Mouse (Mus musculus): ENCODE data around the gene Adgrd1. TPM values are rescaled to one million over a fixed set of nuclear protein-coding genes. Genes with fewer than 3 reads are reported as not detected.

The Adgrd1 gene
- total RNA-seq (2012; rRNA removed) (0.27 and 0.29 TPM in 2 replicates), polyA plus RNA-seq (2012; ENCODE audit: insufficient read depth in 1 of 2, insufficient read length in 2 of 2, low read depth in 1 of 2, low replicate concordance in 2 of 2, missing spikeins in 1 of 2) (under 1 TPM in 1 of 2 experiments, not detected in 1; 0.56 TPM)

GRCm38 (mm10) chr5:129096511-129096910 is at the start of gene Adgrd1:
Gene Adgrd1 (plus strand): TSS chr5:129096750.
- Histone ChIP-seq H3K4me3 (ENCODE audit: control insufficient read depth in 1 of 2, insufficient read depth in 1 of 2, low read depth in 2 of 2, low read length in 2 of 2) (no peak within 1 kb of the TSS), H3K4me1 (ENCODE audit: control insufficient read depth in 1 of 2, insufficient read depth in 2 of 2, low read length in 2 of 2) (no peaks in the 10 kb centered on the region), H3K9ac (ENCODE audit: control insufficient read depth, low read depth, low read length, poor library complexity, severe bottlenecking) (no peak within 1 kb of the TSS), H3K36me3 (ENCODE audit: control insufficient read depth in 1 of 2, insufficient read depth in 2 of 2, low read length in 2 of 2) (no peaks in the 10 kb centered on the region), H3K27ac (ENCODE audit: control insufficient read depth, low read depth, low read length) (no peak within 1 kb of the TSS), H3K9me3 (replicated peaks; ENCODE audit: insufficient read depth, low read length) (no peaks in the 10 kb centered on the region), H3K79me2 (ENCODE audit: control insufficient read depth, insufficient read depth, low read length, poor library complexity) (no peaks in the 10 kb centered on the region), H3K27me3 (ENCODE audit: control insufficient read depth in 1 of 2, insufficient read depth in 2 of 2, low read length in 2 of 2) (no peaks in the 10 kb centered on the region)
- DNase-seq (ENCODE audit: low read depth, low spot score) = no peak
- TF ChIP-seq TBP (IDR thresholded peaks at IDR 0.05; ENCODE audit: low read depth, low read length) (no peak), MAFK (IDR thresholded peaks at IDR 0.05; ENCODE audit: borderline replicate concordance, low read depth, low read length) (no peak)

- TF ChIP-seq TBP (IDR thresholded peaks at IDR 0.05; ENCODE audit: low read depth, low read length) (no peak), EP300 (IDR thresholded peaks at IDR 0.05; ENCODE audit: low read depth in 1 of 2, low read length in 2 of 2) (no peak), CHD1 (IDR thresholded peaks at IDR 0.05; ENCODE audit: low read depth, low read length) (no peak), USF2 (IDR thresholded peaks at IDR 0.05; ENCODE audit: borderline replicate concordance in 1 of 2, insufficient read depth in 1 of 2, low read depth in 1 of 2, low read length in 2 of 2) (no peak), MAZ (IDR thresholded peaks at IDR 0.05; ENCODE audit: low read depth, low read length) (no peak), TCF12 (IDR thresholded peaks at IDR 0.05; ENCODE audit: low read depth, low read length) (no peak), USF1 (IDR thresholded peaks at IDR 0.05; ENCODE audit: low read depth, low read length) (no peak), GABPA (IDR thresholded peaks at IDR 0.05; ENCODE audit: low read depth, low read length) (no peak)
- Histone ChIP-seq H3K36me3 (ENCODE audit: control insufficient read depth in 1 of 2, insufficient read depth in 2 of 2, low read length in 2 of 2) (no peaks in the 10 kb centered on the region), H3K27ac (ENCODE audit: control insufficient read depth, low read depth, low read length) (no peak overlapping the region), H3K79me2 (ENCODE audit: control insufficient read depth, insufficient read depth, low read length, poor library complexity) (no peaks in the 10 kb centered on the region), H3K9ac (ENCODE audit: control insufficient read depth, low read depth, low read length, poor library complexity, severe bottlenecking) (no peak overlapping the region), H3K4me3 (ENCODE audit: control insufficient read depth in 1 of 2, insufficient read depth in 1 of 2, low read depth in 2 of 2, low read length in 2 of 2) (no peak overlapping the region), H3K9me3 (replicated peaks; ENCODE audit: insufficient read depth, low read length) (no peaks in the 10 kb centered on the region), H3K27me3 (ENCODE audit: control insufficient read depth in 1 of 2, insufficient read depth in 2 of 2, low read length in 2 of 2) (no peaks in the 10 kb centered on the region; a peak in 3 of 4 replicates), H3K4me1 (ENCODE audit: control insufficient read depth in 1 of 2, insufficient read depth in 2 of 2, low read length in 2 of 2) (no peaks in the 10 kb centered on the region)
- DNase-seq (ENCODE audit: low read depth, low spot score) = no peak
These were observed 47.2 kb upstream of the Adgrd1 start for GRCm38 (mm10) chr5:129049372-129049771.

- peak in 2 of 3 experiments; percentile 16 to 29; a peak in 2 of 6 replicates for TF ChIP-seq CTCF (IDR thresholded peaks at IDR 0.05 in 2 of 3, conservative IDR thresholded peaks at IDR 0.05 in 1 of 3; ENCODE audit: control insufficient read depth in 1 of 3, insufficient read depth in 1 of 3, low read depth in 2 of 3, low read length in 3 of 3, poor library complexity in 1 of 3, severe bottlenecking in 1 of 3)
- TF ChIP-seq MYC (IDR thresholded peaks at IDR 0.05; ENCODE audit: low read depth, low read length) = no peak
- TF ChIP-seq RAD21 (IDR thresholded peaks at IDR 0.05; ENCODE audit: low read depth, low read length) = peak; percentile 25
- Histone ChIP-seq H3K9ac (ENCODE audit: control insufficient read depth, low read depth, low read length, poor library complexity, severe bottlenecking) (no peak overlapping the region), H3K36me3 (ENCODE audit: control insufficient read depth in 1 of 2, insufficient read depth in 2 of 2, low read length in 2 of 2) (no peaks in the 10 kb centered on the region)
These were observed 44.6 kb upstream of the Adgrd1 start for GRCm38 (mm10) chr5:129051910-129052309.

More at GRCm38 (mm10) chr5:129051910-129052309, 44.6 kb upstream of the Adgrd1 start:
- H3K9me3 ChIP-seq (replicated peaks; ENCODE audit: insufficient read depth, low read length) = no peaks in the 10 kb centered on the region
- H3K27ac ChIP-seq (ENCODE audit: control insufficient read depth, low read depth, low read length) = no peak overlapping the region
- H3K27me3 ChIP-seq (ENCODE audit: control insufficient read depth in 1 of 2, insufficient read depth in 2 of 2, low read length in 2 of 2) = no peaks in the 10 kb centered on the region; a peak in 2 of 4 replicates
- no peak for DNase-seq (ENCODE audit: low read depth, low spot score)
- 0 out of 4 replicates have a peak, but pooled peaks cover 0 to 3% of the 10 kb centered on the region in 2 experiments for H3K4me1 ChIP-seq (ENCODE audit: control insufficient read depth in 1 of 2, insufficient read depth in 2 of 2, low read length in 2 of 2)
- no peak overlapping the region for H3K4me3 ChIP-seq (ENCODE audit: control insufficient read depth in 1 of 2, insufficient read depth in 1 of 2, low read depth in 2 of 2, low read length in 2 of 2)
- H3K79me2 ChIP-seq (ENCODE audit: control insufficient read depth, insufficient read depth, low read length, poor library complexity) = no peaks in the 10 kb centered on the region

Measured in MEL (cell line).